Mouse (Mus musculus) frontal cortex, adult (tissue): ENCODE measurements around the gene Pop7.

Experiments used
- ATAC-seq: cut with Nextera tagmentation; 2 replicates; pipeline ENCODE4 v1.9.2; 2017; ENCODE audit warnings: mild to moderate bottlenecking, moderate library complexity, mixed read lengths; ENCODE audit not compliant: low TSS enrichment

Gene Pop7

DNA sequence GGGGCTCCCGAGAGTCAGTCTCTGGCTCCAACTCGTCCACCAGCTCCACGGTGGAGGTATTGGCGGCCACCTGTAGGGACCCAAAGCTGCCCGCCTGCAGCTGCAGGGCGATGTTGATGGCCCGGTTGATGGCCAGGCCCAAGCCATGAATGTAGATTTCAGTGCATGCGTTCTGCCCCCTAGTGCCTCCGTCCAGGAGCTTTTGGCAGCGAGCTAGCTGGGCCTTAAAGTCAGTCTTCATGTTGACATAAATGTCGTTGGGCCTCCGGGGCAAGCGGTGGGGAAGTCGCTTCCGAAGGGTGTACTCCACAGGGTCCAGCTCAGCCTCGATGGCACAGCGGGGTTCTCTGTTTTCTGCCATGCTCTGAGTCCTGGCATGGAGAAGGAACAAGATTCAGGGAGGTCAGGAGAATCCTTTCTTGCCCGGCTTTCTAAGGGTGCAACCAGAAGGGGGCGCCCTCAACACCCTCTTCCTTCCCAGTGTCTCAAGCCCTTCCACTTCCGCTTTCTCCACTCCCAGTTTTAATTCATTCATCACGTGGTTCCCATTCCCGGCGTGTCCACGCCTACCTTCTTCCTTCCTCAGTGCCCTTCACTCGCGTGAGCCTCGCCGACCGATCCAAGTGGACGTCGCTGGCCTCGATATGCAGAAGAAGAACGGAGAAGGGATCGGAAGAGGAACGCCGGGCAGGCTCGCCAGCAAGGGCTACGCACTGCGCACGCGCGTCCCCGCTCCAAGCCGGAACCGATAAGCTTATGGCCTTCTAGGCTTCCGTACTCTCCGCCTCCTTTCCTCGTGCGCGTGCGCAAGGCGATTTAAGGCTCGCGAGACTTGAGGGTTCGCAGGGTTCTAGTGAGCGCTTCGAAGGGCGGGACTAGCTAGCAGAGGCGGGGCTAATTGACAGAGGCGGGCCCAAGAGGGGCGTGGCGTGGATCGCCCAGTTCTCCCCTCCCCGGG, at the start of gene Pop7:
Gene Pop7 (minus strand): TSS at position 810 of the 958 bp plus-strand sequence.
- ATAC-seq = peak; percentile 90

DNA sequence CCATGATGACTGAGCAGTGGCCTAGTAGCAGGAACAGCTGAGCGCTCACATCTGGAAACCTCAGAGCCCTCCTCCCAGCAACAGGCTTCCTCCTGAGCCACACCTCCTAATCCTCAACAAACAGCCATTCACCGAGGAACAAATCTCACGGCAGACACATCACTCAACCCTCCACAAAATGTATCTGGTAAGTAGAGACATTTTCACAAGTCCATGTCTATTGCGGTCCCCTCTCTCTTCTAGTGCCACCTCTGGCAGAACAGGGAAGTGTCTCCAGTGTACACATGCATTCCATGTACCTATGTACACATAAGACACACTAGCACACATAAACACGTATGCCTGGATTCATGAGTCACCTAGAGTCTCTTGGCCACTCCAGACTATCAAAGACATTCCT, 48.8 kb upstream of the Pop7 start:
- ATAC-seq = no peak

DNA sequence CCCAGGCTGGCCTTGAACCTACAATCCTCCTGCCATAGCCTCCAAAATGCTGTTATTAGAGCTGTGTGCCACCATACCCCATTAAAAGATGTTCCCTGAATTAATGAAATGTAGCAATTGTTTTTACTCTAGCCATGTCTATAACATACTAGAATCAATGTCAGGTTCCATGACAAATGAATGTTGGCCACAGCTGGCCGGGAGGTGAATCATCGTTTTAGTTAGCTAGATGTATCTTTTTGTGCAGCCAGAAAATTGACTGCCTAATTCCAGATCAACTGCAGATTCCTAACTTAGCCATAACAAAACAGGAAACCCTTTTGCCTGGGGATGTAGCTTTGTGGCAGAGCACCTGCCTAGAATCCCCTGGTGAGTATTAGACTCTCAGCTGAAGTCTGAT, 47.5 kb upstream of the Pop7 start:
- no peak for ATAC-seq

DNA sequence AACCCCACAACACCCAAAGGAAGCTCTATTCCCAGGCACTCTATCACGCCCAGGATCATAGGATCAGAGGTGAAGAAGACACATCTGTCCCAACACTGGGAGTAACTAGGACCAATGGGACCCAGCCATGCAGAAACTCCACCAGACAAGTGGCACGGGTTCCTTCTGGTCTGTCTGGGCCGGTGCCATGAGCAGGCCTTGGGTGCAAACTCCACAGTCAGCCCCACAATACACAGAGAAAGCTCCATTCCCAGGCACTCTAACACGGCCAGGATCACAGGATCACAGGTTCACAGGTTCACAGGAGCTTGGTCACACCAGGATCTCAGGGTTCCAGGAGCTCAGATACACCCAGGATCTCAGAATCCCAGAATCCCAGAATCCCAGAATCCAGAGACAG, 43.3 kb upstream of the Pop7 start:
- no peak for ATAC-seq

DNA sequence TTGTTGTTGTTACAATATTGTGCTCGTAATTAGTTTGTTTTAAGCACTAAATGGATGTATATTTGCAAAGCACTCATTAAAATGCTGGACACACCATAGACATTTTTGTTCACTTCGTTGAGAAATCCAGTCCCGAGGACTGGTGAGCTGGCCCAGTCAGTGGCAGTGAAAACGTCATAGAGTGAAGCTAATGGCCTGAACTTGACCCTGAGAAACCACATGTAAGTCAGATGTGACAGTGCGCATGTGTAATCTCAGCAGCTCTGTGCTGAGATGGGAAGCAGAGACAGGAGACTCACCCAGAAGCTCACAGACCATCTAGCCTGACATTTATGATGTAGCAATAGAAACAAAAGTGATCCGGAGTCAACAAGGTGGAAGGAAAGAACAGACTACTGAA, 42.6 kb upstream of the Pop7 start:
- ATAC-seq = no peak

DNA sequence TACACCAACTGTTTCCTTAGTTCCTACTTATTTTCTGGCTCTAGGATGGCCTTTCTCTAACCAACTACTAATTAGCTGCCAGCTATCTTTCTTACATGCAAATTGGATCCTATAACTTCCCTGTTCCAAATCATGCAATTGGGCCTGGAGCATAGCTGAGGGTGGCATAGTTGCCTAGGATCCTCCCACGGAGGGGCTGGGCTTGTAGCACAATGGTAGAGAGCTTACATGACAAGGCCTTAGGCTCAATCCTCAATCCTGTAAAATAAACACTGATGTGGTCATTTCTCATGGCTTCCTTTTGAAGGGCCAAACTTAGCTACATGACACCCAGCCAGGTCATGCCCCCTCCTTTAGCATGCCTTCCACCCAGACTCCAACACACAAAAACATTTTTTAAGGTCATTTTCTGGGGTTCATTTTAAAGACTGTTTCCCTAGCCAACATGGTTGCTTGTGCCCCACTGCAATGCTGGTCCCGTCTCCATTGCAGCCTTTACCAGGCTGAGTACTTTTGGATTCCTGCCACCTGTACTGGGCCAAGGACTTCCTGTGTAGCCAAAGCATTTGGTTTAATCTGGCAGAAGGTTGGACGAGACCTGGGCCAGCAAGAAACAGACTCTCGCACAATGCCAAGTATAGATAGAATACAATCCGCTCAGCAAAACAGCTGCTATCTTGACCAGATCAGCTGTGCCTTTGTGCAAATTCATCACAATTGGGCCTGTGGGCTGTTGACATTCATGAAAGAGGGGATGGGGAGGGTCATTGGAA, 39.6 kb upstream of the Pop7 start:
- ATAC-seq = no peak

DNA sequence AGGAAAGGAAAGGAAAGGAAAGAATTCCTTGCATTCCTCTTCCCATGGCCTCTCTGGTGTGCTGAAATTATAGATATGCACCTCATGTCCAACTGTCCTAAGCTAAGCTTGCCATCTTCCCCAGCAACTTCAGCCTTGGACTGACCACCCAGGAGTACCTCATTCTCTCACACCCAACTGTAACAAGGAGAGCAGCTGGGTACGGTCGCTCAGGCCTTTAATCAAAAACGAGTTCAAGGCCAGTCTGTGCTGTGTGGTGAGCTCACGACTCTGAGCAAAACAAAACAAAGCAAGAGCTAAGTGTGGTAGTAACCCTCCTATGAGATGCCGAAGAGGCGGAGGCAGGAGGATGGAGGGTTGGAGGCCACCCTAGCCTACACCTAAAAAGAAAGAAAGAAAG, 38.7 kb upstream of the Pop7 start:
- ATAC-seq = no peak

DNA sequence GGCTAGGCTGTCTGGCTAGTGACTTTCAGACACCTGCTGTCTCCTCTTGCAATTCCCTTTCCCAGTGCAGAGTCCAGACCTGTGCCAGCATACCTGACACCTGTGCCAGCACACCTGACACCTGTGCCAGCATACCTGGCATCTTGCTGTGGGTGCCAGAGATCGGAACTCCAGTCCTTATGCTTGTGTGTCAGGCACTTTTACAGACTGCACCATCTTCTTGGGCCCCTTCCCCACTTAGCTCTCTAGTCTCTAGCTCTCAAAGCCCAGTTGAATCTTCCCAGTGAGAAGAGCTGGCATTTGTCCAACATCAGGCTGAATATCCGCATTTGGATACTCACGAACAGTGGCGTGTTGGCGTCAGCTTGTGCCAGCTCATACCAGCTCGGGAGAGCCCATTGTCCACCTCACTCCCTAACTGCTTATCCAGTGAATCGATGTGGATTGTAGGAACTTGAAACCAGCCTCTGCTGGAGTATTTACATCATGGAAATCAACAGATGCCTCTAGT, 37.0 kb upstream of the Pop7 start:
- peak; percentile 23; the same call in 1 of the 2 replicates for ATAC-seq

DNA sequence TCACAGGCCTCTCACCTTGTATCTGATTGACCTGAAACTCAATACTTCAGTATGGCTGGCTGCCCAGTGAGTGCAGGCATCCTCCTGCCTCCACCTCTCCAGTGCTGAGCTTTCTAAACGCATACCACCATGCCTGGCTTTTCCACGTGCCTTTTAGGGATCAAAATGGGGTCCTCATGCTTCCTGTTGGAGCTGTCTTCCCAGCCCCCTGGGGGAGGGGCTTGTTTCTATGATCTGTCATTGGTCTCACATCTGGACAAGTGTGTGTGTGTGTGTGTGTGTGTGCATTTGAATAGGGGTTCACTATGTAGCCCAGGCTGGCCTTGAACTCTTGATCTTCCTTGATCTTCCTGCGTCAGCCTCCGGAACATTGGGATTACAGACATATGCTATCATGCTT, 35.1 kb upstream of the Pop7 start:
- ATAC-seq = no peak

DNA sequence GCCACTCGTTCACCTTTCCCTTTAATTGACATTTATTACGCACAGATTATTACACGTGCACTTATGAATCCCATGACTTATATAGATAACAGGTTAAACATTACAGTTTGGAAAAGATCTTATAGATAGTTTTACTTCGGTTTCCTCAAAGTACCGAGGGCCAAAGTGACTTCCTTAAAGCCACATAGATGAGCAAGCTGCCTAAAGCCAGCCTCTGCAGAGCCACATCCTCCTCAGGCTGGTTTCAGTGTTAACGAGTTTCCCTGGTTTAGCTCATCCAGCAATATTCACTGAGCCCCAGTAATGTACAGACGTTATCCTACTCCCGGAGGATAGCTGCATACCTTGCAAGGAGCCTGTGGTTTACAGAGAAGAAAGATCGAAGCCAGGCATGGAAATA, 33.0 kb upstream of the Pop7 start:
- ATAC-seq = no peak

DNA sequence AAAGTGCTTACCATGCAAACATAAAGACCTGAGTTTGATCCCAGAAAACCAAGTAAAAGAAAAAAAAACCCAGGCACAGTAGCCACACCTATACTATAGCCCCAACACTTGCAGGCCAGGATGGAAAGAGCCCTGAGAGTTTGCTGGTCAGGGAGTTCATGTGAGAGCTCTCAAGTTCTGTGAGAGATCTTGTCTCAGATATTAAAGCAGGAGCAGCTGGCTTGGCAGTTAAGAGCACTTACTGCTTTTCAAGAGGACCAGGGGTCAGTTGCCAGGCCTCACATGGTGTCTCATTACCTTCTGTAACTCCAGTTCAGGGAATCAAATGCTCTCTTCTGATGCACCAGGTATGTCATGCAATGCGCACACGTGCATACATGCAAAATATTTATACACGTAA, 32.4 kb upstream of the Pop7 start:
- ATAC-seq = no peak

DNA sequence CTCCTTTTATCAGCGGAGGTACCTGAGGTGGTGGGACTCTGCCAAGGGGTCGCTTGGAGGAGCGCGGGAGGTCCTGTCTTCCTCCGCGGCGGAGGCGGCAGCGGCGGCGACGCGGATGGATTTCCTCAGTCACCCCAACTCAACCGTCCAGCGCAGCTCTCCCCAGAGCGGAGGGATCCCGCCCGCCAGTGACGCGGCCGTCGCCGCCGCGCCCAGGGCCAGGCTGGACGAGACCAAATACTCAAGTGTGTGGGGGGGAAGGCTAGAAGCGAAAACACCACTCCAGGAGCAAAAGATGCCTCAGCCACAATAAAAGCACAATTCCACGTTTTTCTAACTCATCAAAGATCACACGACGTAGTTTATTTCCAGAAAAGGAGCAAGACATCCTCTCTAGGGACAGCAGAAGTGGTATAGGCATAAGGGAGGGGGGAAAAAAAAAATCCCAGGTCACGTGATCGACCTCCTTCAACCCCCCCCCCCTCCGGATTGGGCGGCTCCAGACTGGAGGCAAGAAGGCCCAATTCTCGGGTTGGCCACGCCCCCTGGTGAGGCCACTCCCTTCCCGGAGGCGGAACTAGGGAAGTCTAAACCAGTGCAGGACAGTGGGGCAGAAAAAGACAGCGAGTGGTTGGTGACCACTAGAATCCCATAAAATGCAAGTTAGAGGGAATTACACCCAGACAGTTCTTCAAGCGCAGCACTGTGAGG, 31.0 kb upstream of the Pop7 start, which contains the start of the genes Epo and Gnb2:
Gene Epo (minus strand): TSS at position 126 of the 711 bp plus-strand sequence.
Gene Gnb2 (minus strand): TSS at position 394 of the 711 bp plus-strand sequence.
- peak; percentile 68 for ATAC-seq

DNA sequence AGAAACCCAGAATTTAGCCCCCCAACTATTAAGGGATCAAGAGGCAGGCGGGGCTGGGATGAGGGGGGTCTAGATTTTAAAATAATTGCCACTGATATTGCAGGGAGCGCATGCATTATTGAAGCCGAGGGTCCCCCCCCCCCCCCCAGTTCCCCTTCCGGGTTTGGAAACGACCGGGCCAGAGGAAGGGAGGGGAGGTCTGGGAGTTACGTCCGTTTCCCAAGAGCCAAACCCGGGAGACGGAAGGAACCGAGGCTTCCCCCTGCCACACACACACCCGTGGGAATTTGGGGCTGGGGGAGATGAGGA, 30.4 kb upstream of the Pop7 start:
- 0 out of 2 replicates have a peak, but pooled peaks have one; percentile 3 for ATAC-seq

DNA sequence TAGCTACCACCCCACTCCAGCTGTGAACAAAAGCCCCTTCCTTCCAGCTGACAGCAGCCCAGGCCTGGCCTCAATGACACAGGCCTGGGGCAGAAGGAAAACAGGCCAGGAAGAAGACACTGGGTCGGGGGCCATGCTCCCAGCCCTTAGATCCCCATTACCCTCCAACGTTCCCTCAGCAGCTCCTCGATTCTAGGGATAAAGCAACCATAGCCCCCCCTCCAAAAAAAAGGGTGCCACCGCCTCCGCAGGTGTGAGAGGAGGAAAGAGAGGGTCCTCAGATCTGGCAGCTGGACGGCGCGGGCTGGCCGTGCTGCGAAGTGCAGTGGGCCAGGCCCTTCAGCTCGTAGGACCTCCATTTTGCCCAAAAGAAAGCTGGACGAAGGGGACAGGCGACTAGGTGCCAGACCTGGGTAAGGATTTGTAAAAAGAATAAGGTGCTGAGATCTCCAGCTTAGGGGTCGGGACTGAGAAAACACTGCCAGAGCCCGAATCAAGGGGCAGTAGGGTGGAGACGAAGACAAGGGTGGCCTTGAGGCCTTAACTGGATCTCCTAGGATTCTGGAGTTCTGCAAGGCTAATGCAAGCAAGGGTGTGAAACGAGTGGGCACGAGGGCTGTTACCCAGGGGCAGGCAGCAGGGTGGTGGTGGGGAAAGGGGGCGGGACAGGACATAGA, 30.0 kb upstream of the Pop7 start:
- no peak for ATAC-seq

DNA sequence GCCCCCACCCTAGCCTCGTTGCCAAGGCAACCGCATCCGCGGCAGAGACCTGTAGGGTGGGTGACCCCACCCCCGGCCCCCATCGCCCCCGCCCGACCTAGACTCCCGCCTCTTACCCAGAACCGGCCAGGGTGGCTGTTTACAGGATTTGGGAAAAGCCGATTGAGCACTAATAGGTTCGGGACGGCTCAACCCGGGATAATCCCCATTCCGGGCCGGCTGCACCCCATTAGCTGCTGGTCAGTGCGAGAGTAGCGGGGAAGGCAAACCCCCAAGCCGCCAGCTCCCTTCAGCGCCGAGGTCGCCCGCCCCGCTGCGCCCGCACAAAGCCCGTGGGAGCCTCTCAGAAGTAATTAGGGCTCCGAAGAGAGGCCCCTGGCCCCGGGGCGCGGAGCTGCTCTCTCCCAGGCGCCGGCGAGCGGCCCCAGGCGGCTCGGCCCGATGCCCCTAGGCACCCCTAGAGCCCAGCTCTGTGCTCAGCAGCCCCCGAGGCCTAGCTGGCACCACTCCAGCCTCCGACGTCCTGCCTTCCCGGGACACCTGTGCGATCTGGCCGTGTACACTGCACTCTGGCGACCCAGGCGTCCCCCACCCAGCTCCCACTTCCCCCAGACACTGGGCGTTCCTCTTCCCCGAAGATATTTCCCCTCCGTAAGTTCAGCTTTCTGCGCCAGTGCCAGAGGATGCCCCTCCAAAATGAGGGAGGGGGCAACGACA, 29.3 kb upstream of the Pop7 start:
- no peak for ATAC-seq

DNA sequence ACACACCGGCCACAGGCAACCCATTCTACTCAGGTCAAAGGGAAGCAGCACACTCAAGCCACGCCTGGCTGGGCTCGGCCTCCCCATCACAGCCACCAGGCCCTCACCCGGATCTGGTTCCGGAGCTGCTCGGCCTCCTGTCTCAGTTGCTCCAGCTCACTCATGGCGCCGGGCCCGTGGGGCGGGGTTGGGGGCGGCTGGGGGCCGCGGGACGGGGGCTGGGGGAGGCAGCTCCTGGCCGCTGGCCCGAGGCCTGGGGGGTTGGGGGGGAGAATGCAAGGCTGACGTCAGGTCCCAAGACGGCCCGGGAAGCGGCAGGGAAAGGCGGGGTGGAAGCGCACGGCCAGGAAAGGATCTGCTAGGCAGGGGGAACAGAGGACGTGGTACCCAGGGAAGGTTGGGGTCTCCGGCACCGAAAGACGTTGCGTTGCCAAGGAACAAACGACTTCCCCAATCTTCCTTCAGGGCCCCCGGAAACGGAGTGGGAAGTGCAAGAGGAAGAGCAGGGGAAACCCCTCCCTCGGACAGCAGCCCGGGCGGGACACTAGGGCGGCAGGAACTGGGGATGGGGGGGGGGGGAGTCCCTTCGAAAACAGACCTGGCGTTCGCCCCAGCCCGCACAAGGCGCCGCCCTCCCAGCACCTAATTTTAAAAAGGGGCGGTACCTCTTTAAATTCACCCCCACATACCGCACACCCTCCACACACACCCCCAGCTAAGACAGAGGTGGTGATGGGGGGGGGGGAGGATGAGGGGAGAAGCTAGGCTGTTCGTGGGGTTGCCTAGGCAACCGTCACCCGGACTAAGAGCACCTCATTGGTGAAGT, 28.5 kb upstream of the Pop7 start:
- peak; percentile 13 for ATAC-seq

DNA sequence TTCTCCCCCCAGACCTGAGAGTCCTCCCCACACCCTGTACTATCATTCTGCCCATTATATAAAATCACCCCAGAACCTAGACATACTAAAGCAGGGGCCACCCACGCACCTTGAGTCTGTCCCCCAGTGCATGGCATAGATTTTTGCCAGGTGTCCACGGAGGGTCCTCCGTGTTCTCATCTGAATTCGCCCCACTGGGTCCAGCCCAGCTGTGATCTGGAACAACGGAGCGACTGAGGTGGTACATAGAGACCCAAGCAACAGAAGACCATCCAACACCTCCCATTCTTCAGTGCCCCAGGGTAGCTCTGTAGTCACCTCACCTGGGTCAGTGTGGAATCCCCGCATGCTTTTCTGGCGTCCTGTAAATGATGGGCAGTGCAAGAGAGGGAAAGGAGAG, 27.8 kb upstream of the Pop7 start:
- no peak for ATAC-seq

DNA sequence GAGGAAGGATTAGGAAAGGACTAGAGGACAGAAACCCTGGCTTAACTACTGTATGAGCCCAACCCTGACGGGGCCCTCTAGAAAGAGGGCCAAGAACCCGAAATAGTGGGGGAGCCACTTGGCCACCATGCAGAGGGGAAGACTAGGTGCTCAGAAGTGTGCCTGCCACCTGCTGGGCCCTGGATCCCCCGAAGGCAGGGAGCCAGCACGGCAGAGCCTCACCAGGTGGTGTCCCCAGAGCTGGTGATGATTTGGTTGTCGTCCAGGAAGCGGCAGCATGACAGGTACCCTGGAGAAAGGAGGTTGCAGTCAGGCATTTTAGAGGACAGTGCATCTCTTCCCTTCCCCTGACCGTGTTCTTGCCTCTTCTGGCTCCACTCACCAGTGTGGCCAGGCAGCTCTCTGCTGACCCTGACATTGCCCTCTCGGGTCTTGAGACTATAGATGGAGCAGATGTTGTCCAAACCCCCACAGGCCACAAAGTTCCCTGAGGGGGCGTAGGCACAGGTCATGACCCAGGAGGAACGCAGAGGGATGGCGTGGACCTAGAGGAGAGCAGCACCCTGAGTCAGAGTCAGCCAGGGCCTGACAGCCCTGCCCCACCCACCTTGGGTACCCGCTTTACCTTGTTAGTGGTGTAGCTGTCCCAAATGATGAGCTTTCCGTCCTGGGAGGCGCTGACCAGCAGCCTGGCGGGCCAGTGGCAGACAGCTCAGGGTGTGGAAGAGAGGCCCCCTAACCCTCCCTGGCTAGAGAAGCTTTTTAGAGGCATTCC, 27.1 kb upstream of the Pop7 start:
- ATAC-seq = no peak
